Mouse (Mus musculus): ENCODE data around the gene Ckm.

Ckm gene

DNA sequence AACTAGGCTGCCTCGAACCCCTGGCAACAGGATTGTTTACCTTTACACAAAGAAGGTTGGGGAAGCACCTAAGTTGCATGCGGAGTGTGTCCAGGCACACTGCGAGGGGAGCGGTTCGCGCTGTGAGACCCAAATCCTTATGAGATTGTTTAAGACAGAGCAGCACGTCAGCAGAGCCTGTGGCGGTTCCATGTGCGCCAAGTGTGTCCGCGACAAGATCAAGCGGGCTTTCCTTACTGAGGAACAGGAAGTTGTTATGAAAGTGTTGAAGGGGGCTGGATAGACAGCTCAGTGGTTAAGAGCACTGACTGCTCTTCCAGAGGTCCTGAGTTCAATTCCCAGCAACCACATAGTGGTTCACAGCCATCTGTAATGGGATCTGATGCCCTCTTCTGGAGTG is 63.7 kb downstream of the Ckm start:
- DNase-seq, result no peak

DNA sequence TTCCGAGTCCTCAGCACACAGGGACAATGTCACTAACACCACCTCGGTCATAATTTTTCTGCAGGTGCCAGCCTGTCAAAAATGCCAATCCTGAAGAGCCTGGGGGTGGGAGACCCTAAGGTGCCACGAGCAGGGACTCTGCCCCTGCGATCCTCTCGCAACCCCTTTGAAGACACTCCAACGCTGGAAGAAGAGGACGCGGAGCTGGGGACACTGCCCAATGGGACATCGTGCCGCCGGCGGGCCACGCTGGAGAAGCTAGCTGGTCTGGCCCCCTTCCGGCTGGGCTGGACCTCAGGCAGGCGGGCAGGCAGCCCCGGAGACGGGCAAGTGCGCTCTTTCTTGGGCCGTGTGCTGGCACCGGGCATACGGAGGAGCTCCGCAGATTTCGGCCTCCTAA is 64.8 kb downstream of the Ckm start:
- no peak for DNase-seq

DNA sequence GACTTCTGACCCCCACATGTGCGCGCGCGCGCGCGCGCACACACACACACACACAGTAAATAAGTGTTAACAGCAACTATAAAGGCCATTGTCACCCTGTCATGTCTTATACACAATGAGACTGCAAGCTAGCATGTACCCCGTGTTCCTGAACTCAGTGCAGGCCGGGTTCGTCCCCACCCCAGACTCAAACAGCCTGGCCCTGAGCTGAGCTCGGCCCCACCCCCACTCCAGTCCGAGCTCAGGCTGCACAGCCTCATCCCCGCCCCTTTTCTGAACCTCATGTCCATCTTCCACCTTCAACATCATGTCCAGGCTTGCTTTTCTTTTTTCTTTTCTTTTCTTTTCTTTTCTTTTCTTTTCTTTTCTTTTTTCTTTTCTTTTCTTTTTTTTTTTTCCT is 65.7 kb downstream of the Ckm start:
- DNase-seq, result peak in 1 of 2 experiments; percentile 65

DNA sequence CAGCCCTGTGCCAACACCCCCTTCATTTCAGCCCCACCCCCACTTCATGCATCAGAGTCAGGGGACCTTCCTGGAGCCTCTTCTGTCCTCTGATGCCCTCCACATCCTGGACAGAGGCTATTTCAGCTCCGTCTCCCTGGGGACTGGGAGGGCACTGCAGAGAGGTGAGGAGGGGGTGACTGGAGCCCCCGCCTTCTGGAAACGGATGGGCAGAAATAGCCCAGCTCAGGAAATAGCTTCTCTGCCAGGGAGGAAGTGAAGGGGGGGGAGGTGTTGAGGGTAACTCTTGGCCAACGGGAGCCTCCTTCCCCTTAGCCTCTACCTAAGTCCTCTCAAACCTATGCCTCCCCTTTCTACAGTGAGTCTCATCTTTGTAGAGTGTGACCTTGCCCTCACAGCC is 67.8 kb downstream of the Ckm start:
- DNase-seq, result peak; percentile 82 to 91
